Mouse (Mus musculus): Measurements from ENCODE around the gene Tmem179b.

- TF ChIP-seq MYOG (IDR thresholded peaks at IDR 0.05; ENCODE audit: control insufficient read depth in 1 of 3, insufficient read depth in 1 of 3, insufficient read length in 2 of 3, low read depth in 2 of 3), result no peak
- no peak for TF ChIP-seq MYOD1 (IDR thresholded peaks at IDR 0.05; ENCODE audit: control insufficient read depth in 1 of 3, insufficient read length in 2 of 3, low read depth in 2 of 3)
- TF ChIP-seq TCF12 (IDR thresholded peaks at IDR 0.05; ENCODE audit: insufficient read depth, poor library complexity, severe bottlenecking), result no peak
Observed at GRCm38 (mm10) chr19:8803879-8804660, 29.8 kb upstream of the Tmem179b start.

All from myocyte (in vitro differentiated cells).